Mouse (Mus musculus): ENCODE results near the gene Prss16. TPM values are rescaled to one million over a fixed set of nuclear protein-coding genes. Genes with fewer than 3 reads are reported as not detected.

Gene Prss16
- polyA plus RNA-seq, 1 experiment, result 0.22 TPM

GRCm38 (mm10) chr13:22013716-22014115 lies 4.2 kb upstream of the Prss16 start:
- no peak overlapping the region for H3K27ac ChIP-seq (ENCODE audit: control insufficient read depth, insufficient read depth, low read depth, low read length)
- TF ChIP-seq CTCF (IDR thresholded peaks at IDR 0.05; ENCODE audit: control insufficient read depth, insufficient read depth, insufficient replicate concordance, low read depth, low read length) (no peak), POLR2A (IDR thresholded peaks at IDR 0.05; ENCODE audit: control insufficient read depth, low read depth, low read length) (no peak)
- H3K4me1 ChIP-seq (ENCODE audit: control insufficient read depth, insufficient read depth, low read length), result no peaks in the 10 kb centered on the region; the same call in 1 of the 2 replicates
- H3K27me3 ChIP-seq (ENCODE audit: control insufficient read depth, insufficient read depth, low read length), result 0 out of 2 replicates have a peak, but pooled peaks cover 2% of the 10 kb centered on the region
- H3K36me3 ChIP-seq (ENCODE audit: control insufficient read depth, insufficient read depth, low read length), result no peaks in the 10 kb centered on the region
- no peak overlapping the region for H3K4me3 ChIP-seq (ENCODE audit: control insufficient read depth, low read depth, low read length)

DNA sequence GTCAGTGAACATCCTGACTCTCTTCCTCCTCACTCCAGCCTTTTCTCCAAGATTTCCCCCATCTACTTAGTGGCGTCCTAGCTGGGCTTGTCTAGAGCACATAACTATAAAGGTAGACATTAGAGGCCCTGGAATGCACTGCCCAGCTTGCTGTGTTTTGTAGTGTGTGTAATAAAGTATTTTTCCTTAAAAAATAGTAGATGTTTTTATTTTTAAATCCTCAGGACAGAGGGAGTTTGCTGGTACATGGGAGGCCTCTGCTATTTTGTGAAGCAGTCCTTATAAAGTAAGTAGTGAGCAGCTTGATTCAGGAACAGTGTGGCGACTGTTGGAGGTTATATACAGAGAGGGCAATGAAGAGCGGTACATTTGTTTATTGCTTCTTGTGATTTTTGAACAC lies 835 bp downstream of the Prss16 start:
- Histone ChIP-seq H3K4me1 (ENCODE audit: control insufficient read depth, insufficient read depth, low read length) (peaks cover 11% of the 10 kb centered on the region), H3K4me3 (ENCODE audit: control insufficient read depth, low read depth, low read length) (no peak overlapping the region), H3K36me3 (ENCODE audit: control insufficient read depth, insufficient read depth, low read length) (no peaks in the 10 kb centered on the region), H3K27me3 (ENCODE audit: control insufficient read depth, insufficient read depth, low read length) (peaks cover 5% of the 10 kb centered on the region), H3K27ac (ENCODE audit: control insufficient read depth, insufficient read depth, low read depth, low read length) (no peak overlapping the region)
- no peak for TF ChIP-seq POLR2A (IDR thresholded peaks at IDR 0.05; ENCODE audit: control insufficient read depth, low read depth, low read length)
- TF ChIP-seq CTCF (IDR thresholded peaks at IDR 0.05; ENCODE audit: control insufficient read depth, insufficient read depth, insufficient replicate concordance, low read depth, low read length), result no peak

GRCm38 (mm10) chr13:22007872-22008271 lies 1.7 kb downstream of the Prss16 start:
- H3K27ac ChIP-seq (ENCODE audit: control insufficient read depth, insufficient read depth, low read depth, low read length), result no peak overlapping the region
- TF ChIP-seq POLR2A (IDR thresholded peaks at IDR 0.05; ENCODE audit: control insufficient read depth, low read depth, low read length) (no peak), CTCF (IDR thresholded peaks at IDR 0.05; ENCODE audit: control insufficient read depth, insufficient read depth, insufficient replicate concordance, low read depth, low read length) (no peak)
- peaks cover 5% of the 10 kb centered on the region for H3K27me3 ChIP-seq (ENCODE audit: control insufficient read depth, insufficient read depth, low read length)
- no peaks in the 10 kb centered on the region for H3K36me3 ChIP-seq (ENCODE audit: control insufficient read depth, insufficient read depth, low read length)
- peaks cover 11% of the 10 kb centered on the region for H3K4me1 ChIP-seq (ENCODE audit: control insufficient read depth, insufficient read depth, low read length)
- no peak overlapping the region for H3K4me3 ChIP-seq (ENCODE audit: control insufficient read depth, low read depth, low read length)

DNA sequence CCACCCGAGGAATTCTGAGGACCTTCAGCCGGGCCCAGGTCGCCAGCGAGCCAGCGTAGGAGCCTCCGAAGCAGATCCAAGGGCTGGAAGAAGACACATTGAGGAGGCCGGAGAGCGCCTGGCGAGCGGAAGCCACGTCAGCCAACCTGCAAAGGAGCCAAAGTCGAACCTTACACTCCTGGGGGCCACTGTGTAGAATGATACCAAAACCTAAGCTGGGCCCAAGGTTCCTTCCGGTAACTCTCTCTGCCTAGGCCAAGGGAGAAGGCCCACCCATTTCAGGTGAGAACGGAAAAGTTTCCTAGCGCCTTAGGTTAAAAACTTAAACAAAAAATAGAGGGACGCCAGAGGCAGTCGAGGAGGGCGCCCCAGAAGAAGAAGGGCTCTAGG lies 2.4 kb downstream of the Prss16 start:
- Histone ChIP-seq H3K4me3 (ENCODE audit: control insufficient read depth, low read depth, low read length) (no peak overlapping the region), H3K36me3 (ENCODE audit: control insufficient read depth, insufficient read depth, low read length) (no peaks in the 10 kb centered on the region), H3K27ac (ENCODE audit: control insufficient read depth, insufficient read depth, low read depth, low read length) (no peak overlapping the region), H3K27me3 (ENCODE audit: control insufficient read depth, insufficient read depth, low read length) (peaks cover 5% of the 10 kb centered on the region), H3K4me1 (ENCODE audit: control insufficient read depth, insufficient read depth, low read length) (peaks cover 11% of the 10 kb centered on the region)
- TF ChIP-seq POLR2A (IDR thresholded peaks at IDR 0.05; ENCODE audit: control insufficient read depth, low read depth, low read length) (no peak), CTCF (IDR thresholded peaks at IDR 0.05; ENCODE audit: control insufficient read depth, insufficient read depth, insufficient replicate concordance, low read depth, low read length) (no peak)

DNA sequence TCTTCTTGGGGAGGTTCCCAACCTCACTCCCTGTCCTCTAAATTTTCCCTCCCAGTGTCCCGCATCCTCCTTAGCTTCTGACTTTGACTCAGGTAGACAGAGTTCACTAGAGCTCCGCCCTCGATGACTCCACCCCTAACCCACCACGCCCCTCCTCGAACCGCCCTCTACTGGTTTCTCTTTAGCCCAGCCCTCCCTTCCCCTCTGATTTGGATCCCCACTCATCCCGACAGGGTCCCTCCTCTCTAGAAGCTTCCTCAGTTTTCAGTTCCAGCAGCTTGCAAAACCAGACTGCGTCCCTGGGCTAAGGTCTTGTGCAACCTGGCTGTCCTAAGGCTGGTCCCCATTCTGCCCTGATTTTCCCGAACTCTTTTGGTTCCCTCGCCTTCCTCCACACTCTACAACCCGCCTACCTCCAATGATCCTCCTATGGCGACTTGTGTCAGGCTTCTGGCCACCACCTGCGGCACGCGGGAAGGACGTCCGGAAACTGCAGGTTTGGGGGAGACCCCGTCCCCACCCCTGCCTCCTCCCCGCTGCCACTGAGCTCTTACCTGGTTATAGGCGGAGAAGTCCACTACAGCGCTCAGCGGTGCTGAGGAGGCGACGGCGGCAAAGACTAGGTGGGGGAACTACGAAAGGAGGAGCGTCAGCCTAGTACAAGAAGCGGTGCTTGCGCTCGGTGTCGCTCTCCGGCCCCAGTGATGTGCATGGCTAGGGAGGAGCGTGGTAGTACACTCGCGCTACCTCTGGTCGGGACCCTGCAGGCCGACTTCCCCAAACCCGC lies 3.0 kb downstream of the Prss16 start:
- Histone ChIP-seq H3K4me1 (ENCODE audit: control insufficient read depth, insufficient read depth, low read length) (peaks cover 11% of the 10 kb centered on the region), H3K36me3 (ENCODE audit: control insufficient read depth, insufficient read depth, low read length) (no peaks in the 10 kb centered on the region), H3K4me3 (ENCODE audit: control insufficient read depth, low read depth, low read length) (peak overlapping the region; percentile 32), H3K27me3 (ENCODE audit: control insufficient read depth, insufficient read depth, low read length) (peaks cover 5% of the 10 kb centered on the region), H3K27ac (ENCODE audit: control insufficient read depth, insufficient read depth, low read depth, low read length) (no peak overlapping the region)
- no peak for TF ChIP-seq POLR2A (IDR thresholded peaks at IDR 0.05; ENCODE audit: control insufficient read depth, low read depth, low read length)
- no peak for TF ChIP-seq CTCF (IDR thresholded peaks at IDR 0.05; ENCODE audit: control insufficient read depth, insufficient read depth, insufficient replicate concordance, low read depth, low read length)

- no peak for TF ChIP-seq POLR2A (IDR thresholded peaks at IDR 0.05; ENCODE audit: control insufficient read depth, low read depth, low read length)
- TF ChIP-seq CTCF (IDR thresholded peaks at IDR 0.05; ENCODE audit: control insufficient read depth, insufficient read depth, insufficient replicate concordance, low read depth, low read length), result no peak
These were observed 3.8 kb downstream of the Prss16 start for GRCm38 (mm10) chr13:22005605-22006333.

DNA sequence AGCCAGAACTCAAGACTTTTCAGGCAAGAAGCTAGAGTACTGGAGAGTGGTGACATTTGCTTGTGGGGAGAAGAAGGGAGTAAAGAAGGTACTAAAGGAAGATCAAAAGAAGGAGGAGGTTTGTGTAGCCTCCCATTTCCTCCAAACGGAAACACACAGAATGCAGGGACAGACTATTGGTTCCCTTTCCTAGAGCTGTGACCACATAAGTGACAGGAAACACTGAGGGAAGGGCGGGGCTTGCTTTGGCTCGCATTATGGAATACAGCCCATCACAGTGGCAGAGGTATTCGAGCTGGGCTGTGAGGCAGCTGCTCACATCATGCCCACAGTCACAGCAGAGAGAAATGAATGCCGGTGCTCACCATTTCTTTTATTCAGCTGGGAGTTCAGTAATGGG lies 7.7 kb downstream of the Prss16 start:
- Histone ChIP-seq H3K27me3 (ENCODE audit: control insufficient read depth, insufficient read depth, low read length) (peaks cover 4% of the 10 kb centered on the region), H3K4me1 (ENCODE audit: control insufficient read depth, insufficient read depth, low read length) (peaks cover 9% of the 10 kb centered on the region), H3K27ac (ENCODE audit: control insufficient read depth, insufficient read depth, low read depth, low read length) (no peak overlapping the region), H3K4me3 (ENCODE audit: control insufficient read depth, low read depth, low read length) (no peak overlapping the region), H3K36me3 (ENCODE audit: control insufficient read depth, insufficient read depth, low read length) (no peaks in the 10 kb centered on the region)
- TF ChIP-seq CTCF (IDR thresholded peaks at IDR 0.05; ENCODE audit: control insufficient read depth, insufficient read depth, insufficient replicate concordance, low read depth, low read length) (no peak), POLR2A (IDR thresholded peaks at IDR 0.05; ENCODE audit: control insufficient read depth, low read depth, low read length) (no peak)

More at GRCm38 (mm10) chr13:22005605-22006333, 3.8 kb downstream of the Prss16 start:
- Histone ChIP-seq H3K4me1 (ENCODE audit: control insufficient read depth, insufficient read depth, low read length) (peaks cover 11% of the 10 kb centered on the region), H3K36me3 (ENCODE audit: control insufficient read depth, insufficient read depth, low read length) (no peaks in the 10 kb centered on the region), H3K4me3 (ENCODE audit: control insufficient read depth, low read depth, low read length) (peak overlapping the region; percentile 32), H3K27ac (ENCODE audit: control insufficient read depth, insufficient read depth, low read depth, low read length) (no peak overlapping the region), H3K27me3 (ENCODE audit: control insufficient read depth, insufficient read depth, low read length) (peaks cover 5% of the 10 kb centered on the region)
